Mouse (Mus musculus): Measurements from ENCODE around the gene Oaz3. TPM values are rescaled to one million over a fixed set of nuclear protein-coding genes. Genes with fewer than 3 reads are reported as not detected.

The Oaz3 gene
- total RNA-seq, 2 experiments from 2014 or later, result 0.41 TPM; not detected in 1

DNA sequence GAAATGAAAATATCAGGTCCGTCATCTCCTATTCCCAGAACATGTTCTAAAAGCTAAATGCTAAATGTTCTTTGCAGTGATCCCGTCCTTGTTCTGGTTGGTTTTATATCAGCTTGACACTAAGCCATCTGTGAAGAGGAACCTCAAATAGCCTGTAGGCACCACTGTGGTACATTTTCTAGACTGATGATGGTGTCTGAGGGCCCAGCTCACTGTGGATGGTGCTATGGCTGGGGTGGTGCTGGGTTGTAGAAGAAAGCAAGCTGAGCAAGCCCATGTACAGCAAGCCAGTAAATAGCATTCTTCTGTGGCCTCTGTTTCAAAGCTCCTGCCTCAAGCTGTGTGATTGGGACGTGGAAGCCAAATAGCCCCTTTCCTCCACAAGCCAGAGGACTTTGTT is 13.3 kb upstream of the Oaz3 start:
- no peak for DNase-seq (ENCODE audit: low spot score in 2 of 2)

DNA sequence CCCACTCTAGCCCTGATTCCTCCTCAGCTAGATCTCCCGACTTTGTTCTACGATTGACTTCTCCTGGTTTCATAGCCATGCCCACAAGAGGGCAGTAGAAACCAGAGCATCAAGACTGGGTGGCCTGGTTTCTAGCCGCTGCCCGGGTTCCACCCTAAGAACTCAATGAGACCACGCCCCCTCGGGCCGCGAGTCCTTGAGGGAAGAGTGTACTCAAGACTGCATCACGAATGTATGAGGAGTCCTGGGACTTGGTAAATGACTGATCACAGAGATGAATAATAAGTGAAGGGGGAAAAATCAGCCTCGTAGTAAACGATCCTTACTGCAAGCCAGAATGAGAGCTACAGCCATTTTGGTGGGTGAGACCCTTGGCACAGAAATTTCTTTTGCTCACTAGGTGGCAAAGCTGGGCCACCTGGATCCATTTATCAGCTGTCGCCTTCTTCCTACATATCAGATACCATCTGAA is 12.8 kb upstream of the Oaz3 start:
- DNase-seq (ENCODE audit: low spot score in 2 of 2), result peak; percentile 80 to 89

DNA sequence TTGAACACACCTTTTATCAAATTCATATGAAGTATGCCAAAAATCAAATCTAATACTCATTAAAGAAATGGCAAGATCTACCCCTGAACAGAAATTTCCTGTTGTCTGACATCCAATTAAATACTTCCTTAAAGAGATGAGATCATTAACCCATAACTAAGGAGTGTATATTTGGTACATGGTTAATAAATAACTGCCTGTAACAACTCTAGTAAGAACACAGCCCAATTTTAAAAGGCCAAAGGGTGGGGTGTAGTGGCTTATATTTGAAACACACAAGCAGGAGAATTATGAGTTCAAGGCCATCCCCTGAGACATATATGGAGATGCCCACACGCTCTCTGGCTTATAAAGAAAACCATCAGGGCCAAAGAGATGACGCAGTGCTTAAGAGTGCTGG is 5.7 kb upstream of the Oaz3 start:
- no peak for DNase-seq (ENCODE audit: low spot score in 2 of 2)

DNA sequence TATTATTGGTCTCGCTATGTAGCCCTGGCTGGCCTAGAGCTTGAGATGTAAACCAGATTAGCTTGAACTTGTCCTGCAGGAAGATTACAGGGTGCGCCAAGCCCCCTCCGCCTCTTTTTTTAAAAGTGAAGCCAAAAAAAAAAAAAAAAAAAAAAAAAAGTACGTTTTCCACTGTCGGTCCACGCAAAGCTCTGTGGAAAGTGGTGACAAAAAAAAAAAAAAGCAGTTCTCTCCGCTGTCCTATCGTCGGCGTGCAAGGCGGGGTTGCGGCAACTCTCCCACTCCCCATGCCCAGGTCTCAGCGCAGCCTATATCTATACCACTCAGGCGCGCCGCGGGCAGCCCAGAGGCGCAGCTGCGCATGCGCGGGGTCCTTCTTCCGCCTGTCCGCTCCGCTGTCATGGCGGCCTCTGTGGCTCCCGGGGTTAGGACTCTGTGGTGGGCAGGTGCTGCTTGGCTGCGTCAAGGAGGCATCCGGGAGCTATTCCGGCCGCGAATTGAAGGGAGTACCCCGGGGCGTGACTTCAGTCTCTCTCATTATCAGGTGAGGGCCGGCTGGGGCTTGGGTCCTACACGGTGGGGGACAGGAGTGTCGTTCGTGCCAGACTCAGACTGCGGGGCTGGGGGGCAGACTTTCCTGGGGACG is 641 bp downstream of the Oaz3 start, which contains the start of gene Mrpl9:
Mrpl9 (plus strand) TSS at position 368 of the 646 bp plus-strand sequence.
- DNase-seq (ENCODE audit: low spot score in 2 of 2), result peak; percentile 93 to 95

DNA sequence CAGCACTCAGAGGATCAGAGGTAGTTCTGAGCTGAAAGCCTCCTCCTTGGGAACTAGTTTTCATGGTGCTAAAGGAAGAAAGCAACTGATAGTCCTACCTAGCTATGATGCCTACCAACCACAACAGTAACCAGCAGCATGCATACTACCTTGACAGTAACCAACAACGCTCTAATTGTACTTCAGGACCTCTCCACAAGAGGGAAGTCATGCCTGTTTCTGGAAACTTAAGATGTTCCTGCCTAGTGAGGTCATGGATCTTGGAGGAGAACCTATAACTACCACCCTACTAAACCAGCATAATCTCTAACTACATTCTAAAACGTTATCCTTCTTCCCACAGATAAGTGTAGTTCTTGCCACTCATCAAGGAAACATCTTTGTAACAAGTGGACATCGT is 2.5 kb downstream of the Oaz3 start:
- peak in 1 of 2 experiments; percentile 18 for DNase-seq (ENCODE audit: low spot score in 2 of 2)

DNA sequence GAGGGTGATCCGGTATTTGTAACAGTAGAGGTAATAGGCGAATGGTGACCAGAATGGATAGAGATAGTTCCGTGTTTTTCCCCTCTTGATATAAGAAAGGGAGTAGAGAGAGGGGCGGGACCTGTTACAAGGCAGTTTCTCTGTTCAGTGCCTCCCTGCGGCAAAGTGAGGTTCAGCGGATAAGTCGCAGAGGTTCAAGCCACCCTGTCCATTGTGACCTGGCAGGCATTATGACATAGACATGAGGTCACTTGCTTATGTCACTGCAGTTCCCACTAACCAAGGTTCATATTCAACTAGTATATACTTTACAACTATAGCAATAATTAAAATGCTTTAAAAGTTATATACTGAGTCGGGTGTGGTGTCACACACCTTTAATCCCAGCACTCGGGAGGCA is 7.3 kb downstream of the Oaz3 start:
- no peak for DNase-seq (ENCODE audit: low spot score in 2 of 2)

DNA sequence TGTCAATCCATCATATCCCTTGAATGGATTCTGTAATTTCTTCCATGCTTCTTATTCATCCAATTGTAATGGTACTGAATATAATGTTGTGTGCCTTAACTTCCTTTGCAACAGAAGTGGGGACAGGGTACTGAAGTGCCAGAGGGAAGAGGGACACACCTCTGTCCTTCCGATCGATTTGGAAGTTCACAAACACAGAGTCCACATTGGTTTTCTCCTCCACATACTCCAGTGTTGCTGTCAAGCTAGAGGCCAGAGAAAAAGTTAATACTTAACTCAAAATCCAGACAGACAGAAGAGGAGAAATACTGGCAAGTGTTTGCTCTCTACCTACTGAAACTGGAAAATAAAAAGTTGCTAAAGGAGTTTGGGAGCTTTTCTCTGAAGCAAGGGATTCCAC is 9.4 kb downstream of the Oaz3 start:
- no peak for DNase-seq (ENCODE audit: low spot score in 2 of 2)

DNA sequence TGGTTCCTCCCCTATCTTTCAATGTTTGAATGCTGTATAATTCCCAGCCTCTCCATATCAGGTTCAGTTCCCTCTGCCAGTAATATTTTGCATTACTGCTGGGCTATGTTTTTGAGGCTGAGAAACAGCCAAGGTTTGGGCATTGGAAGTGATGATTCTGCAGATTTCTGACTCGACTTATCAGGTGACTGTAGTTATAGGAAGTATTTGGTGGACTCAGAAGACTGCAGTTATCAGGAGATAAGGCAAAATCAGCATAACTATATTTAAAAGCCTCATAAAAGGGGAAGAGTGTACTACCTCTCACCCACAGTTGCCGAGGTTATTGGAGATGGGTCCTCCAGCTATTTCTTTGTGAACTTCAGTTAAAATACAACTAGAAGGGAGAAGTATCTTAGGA is 12.7 kb downstream of the Oaz3 start:
- DNase-seq (ENCODE audit: low spot score in 2 of 2), result no peak

DNA sequence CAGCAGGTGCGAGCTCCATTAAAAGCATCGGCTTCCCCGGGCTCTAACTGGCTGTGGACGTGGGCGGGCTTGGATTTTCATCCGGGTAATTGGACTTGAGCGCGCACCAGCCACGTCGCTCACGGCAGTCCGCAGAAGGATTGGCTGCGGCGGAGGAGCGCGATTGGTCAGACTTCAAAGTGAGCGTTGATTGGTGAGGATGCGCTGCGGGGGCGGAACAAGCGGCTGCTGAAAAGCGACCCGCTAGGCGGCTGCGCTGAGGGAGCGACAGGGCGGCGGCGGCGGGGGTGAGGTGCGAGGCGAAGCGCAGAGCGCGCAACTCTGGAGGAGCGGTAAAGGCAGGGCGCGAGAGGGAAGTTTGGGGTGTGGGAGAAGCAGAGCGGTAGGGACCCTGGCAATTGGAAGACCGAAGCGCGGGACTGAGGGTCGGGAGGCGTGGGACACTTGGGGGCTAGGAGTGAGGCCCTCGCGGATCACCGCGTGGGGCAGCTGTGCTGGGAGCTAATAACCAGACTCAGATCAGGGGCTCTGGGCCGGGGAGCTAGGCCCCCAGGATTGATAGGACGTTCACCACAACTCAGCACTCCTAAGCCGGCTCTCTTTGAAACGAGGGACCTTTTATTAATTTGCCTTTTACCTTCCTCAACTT is 30.6 kb downstream of the Oaz3 start, which contains the start of gene Tdrkh:
Tdrkh (plus strand) TSS at position 243 of the 649 bp plus-strand sequence.
- peak; percentile 97 to 99 for DNase-seq (ENCODE audit: low spot score in 2 of 2)

DNA sequence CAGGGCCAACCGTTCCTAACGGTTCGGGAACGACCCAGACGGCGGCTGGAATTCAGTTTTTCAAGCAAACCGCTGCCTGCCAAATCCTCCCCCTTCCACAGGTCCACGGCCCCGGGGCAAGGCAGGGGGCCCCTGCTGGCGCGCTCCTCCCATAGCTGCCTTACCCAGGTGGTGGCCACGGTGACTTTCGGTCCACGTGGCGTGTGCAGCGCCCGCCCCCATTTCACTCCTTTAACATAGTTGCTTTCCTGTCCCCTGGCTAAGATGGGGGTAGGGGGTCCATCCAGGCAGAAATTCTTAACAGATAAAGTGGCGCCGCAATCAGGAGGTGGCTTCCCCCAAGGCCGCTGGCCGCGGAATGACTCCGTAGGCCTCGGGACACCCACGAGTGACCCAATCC is 31.2 kb downstream of the Oaz3 start:
- DNase-seq (ENCODE audit: low spot score in 2 of 2), result no peak

DNA sequence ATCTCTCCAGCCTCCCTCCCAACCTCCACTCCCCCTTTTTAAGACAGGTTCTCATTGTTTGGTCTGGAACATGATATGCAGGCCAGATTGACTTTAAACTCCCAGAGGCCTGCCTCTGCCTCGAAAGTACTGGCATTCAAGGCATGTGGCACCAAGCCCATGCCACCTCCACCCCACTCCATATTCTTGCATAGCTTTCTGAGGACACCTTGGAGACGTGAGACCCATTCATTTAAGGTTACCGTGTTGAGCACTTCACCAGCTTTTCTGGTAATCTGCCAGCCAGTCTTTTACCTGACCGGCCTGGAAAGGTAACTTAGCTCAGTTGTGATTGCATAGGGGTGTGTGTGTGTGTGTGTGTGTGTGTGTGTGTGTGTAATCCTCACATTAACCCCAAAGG is 38.2 kb downstream of the Oaz3 start:
- no peak for DNase-seq (ENCODE audit: low spot score in 2 of 2)

DNA sequence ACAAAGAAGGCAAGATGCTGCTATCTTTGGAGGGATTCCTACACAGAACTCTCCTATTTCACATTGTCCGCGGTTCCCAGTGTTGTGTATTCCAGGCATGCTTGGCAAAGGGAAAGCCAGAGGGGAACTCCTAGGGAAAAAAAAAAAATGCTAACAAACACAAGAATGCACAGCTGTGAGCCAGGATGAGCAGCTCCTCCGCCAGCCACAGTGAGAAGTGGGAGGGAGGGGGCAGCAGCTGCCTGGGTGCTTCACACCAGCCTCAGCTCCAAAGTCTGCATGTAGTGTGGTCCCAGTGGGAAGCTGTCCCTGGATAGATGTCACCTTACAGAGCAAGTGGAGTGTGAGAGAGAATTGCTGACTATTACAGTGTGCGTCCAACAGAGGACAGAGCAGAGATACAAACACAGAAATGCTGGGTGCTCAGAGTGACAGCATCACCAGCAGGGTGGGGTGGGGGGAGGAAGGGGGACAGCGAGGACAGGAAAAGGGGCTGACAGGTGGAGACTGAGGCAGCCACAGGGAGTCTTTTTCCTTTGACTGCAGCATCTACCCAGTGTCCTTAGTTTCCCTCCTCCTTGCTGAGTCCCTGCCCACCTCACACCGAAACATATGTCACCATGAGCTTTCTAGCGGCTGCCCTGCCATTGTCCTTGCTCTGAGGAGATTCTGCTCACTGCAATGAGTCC is 39.2 kb downstream of the Oaz3 start:
- DNase-seq (ENCODE audit: low spot score in 2 of 2), result no peak

DNA sequence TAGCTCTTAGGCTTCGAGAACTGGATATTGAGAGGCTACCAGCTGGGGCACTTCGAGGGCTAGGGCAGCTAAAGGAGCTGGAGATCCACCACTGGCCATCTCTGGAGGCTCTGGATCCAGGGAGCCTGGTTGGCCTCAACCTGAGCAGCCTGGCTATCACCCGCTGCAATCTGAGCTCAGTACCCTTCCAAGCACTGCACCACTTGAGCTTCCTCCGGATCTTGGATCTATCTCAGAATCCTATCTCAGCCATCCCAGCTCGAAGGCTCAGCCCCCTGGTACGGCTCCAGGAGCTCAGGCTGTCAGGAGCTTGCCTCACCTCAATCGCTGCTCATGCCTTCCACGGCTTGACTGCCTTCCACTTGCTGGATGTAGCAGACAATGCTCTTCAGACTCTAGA is 41.3 kb downstream of the Oaz3 start:
- no peak for DNase-seq (ENCODE audit: low spot score in 2 of 2)

DNA sequence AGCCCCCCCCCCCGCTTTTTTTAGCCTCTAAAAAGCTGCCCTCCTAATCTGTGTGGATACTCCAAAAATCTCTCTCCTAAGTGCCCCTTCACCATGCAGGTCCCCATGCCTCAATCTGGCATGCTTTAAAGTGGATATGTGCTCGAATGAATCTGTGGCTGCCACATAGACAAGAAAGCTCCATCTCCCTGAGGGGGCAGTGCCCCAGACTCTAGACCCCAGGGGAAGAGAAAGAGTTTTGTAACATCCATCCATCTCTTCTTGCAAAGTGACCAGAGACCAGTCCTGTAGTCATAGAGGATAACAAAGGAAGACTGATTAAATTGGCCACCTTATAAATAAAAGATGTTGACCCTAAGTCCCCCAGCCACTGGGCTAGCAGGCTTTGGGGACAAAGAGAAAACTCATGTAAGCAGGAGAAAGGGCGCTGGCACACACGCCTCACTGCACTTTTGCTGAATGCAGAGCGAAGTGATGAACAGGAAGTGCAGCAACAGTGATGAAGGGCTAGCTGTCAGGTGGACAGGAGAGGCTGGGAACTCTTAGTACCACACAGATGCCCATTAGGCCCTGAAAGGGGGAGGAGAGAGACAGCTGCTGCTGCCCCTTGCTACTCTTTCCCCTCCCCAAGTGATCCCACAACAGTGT is 43.9 kb downstream of the Oaz3 start:
- DNase-seq (ENCODE audit: low spot score in 2 of 2), result no peak

DNA sequence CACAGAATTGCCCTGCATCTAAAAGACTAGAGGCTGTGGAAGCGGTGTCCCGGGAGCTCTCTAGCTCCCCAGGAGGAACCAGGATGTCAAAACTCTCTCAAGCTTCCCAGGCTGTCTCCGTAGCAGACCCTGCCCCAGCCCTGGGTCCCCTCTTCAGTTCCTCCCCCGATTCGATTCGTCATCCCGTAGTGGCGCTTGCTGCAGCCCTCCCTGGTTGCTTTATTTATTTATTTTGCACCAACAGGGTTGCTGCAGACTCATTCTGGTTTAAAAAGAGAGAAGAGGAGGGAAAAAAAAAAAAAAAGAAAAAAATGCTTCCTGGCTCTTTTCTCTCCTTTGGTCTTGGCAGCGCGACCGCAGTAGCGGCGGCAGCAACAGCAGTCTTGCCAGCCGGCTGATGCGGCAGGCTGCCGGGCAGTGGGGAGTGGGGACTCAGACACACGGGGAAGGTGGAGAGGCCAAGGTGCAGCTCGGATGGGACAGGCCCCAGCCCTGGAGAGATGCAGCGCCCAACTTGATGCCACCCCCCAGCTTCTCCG is 44.7 kb downstream of the Oaz3 start:
- DNase-seq (ENCODE audit: low spot score in 2 of 2), result peak; percentile 43 to 56

DNA sequence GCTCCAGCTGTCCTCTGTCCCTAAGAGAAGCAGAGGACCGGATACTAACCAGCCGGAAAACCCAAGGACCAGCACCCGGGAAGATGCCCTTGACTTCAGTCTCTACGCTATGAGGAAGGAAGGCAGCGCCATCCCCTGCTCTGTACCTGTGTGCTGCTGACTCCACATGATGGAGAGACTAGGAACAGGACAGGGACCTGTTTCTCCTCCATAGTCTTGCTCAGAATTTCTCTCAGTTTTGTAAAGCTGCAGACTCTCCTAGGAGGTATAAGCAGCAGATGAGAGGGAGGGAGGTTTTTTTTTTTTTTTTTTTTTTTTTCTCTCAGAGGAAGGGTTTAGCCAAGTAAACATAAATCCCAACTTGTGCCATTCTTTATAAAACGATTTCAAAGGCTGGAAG is 45.5 kb downstream of the Oaz3 start, which contains the start of gene Lingo4:
Lingo4 (plus strand) TSS at position 301 of the 400 bp plus-strand sequence.
- DNase-seq (ENCODE audit: low spot score in 2 of 2), result no peak

DNA sequence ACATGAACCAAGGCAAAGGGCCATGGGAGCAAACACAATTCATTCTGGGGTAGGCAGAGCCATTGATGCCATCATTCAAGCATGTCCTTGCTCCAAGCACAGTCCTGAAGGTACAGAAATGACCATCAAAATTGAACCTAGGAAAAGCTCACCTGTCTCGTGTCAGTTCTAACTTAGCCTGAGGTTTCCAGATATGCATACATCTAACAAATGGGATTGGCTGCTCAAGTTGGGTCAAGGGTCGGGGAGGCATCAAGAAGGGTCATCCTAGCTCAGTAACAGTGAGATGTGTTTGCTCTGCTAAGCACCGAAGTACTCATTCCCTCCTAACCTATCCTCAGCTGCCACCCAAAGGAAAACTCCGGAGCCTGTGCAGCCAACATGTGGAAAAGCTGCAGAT is 46.9 kb downstream of the Oaz3 start:
- DNase-seq (ENCODE audit: low spot score in 2 of 2), result no peak

DNA sequence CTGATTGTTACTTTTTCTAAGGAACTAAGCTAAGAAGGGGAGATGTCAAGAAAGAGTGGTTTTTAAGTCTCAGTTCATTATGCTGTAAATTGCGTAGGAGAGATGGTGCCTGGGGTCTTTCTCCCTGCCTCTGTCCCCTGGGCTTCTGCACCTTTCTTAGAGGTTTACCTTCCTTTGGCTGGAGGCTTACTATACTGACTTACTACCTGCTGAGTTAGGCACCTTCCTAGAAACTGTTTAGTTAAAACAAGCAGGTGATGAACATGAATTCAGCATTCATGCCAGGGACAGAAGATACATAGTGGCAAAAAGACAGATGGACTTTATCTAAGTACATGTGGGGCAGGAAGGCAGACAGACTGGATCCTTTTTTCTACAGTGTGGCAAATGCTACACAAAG is 47.4 kb downstream of the Oaz3 start:
- no peak for DNase-seq (ENCODE audit: low spot score in 2 of 2)

DNA sequence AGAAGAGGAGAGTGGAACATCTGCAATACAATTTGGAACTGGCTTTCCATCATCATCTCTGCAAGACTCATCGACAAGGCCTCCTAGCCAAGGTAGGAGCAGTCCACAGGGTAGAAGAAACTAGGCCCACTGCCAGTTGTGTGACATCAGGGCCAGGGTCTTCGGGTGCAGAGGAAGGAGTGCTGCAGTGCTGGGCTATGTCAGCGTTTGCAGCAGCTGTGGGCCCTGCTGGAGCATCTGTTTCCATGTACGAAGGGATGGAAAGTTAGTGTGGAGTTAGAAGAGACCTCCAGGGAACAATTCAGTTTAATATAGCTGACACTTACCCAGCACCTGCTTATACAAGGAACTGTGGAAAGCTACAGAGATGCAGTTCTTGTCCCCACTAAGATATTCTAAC is 50.7 kb downstream of the Oaz3 start:
- no peak for DNase-seq (ENCODE audit: low spot score in 2 of 2)

DNA sequence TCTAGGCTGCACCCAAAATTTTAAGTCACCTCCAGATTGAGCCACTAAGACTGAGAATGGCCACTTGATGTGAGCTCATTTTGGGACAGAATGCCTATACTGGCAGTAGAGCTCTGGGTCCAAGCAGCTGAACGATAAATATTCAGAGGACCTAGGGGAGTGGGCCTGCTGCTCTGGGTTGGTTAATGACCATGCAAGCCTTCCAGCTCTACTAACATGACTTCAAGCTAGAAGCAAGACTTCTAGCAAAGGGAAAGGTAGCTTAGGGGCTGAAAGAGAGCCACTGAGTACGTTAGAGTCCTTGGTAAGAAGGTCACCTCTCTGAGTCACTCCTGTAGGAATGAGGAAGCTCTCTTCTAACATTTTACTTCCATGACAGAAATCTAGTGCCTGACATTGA is 51.6 kb downstream of the Oaz3 start:
- no peak for DNase-seq (ENCODE audit: low spot score in 2 of 2)

DNA sequence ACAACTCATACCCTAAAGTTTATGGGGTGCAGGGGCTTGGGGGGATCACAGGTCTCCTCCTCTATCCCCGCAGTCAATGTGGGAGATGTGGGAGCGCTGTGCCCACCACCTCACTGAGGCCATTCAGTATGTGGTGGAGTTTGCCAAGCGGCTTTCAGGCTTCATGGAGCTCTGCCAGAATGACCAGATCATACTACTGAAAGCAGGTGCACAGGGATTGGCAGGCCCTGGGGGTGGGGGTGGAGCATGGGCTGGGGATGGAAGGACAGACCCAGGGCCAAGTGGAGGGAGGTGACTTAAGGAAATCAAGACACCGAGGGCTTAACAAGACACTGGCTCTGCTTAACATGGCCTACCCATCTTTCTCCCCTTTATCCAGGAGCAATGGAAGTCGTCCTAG is 52.7 kb downstream of the Oaz3 start:
- no peak for DNase-seq (ENCODE audit: low spot score in 2 of 2)
